Mouse (Mus musculus) MEL (cell line): ENCODE measurements at regions not wholly inside any gene's neighbourhood (a gene's known extent, or its start where the extent isn't known, plus 50 kb on each side); places are given as distances from the start of the nearest gene placed in this dataset.

Experiments
- DNase-seq: peaks from one replicate; pipeline ENCODE4 v3.0.0; 2011; ENCODE audit warnings: low read depth, low spot score
- H3K27ac ChIP-seq: 2 replicates; pipeline ENCODE4 v1.5.1; 2012; ENCODE audit warnings: low read depth, mild to moderate bottlenecking, control low read depth, low read length, moderate library complexity; ENCODE audit not compliant: control insufficient read depth
- H3K27me3 ChIP-seq, 2 experiments: fragments of 150-350 bp in 1 of 2; sonication (generic) in 1 of 2; 2 replicates each; pipeline ENCODE4 v1.6.1; 2012; ENCODE audit warnings: low read length in 2 of 2, mild to moderate bottlenecking in 2 of 2, improper control_type of control experiment in 1 of 2, moderate library complexity in 1 of 2; ENCODE audit not compliant: insufficient read depth in 2 of 2, control insufficient read depth in 1 of 2
- H3K36me3 ChIP-seq, 2 experiments: 2 replicates each; pipeline ENCODE4 v1.6.1; 2012 to 2014; ENCODE audit warnings: low read length in 2 of 2, improper control_type of control experiment in 1 of 2, inconsistent platforms in 1 of 2, mild to moderate bottlenecking in 1 of 2; ENCODE audit not compliant: insufficient read depth in 2 of 2, control insufficient read depth in 1 of 2
- H3K4me1 ChIP-seq, 2 experiments: fragments of 150-350 bp in 1 of 2; sonication (generic) in 1 of 2; 2 replicates each; pipeline ENCODE4 v1.6.1; 2012; ENCODE audit warnings: low read length in 2 of 2, improper control_type of control experiment in 1 of 2, mild to moderate bottlenecking in 1 of 2; ENCODE audit not compliant: insufficient read depth in 2 of 2, control insufficient read depth in 1 of 2
- H3K4me3 ChIP-seq, 2 experiments: fragments of 150-350 bp in 1 of 2; sonication (generic) in 1 of 2; 2 replicates each; pipeline ENCODE4 v1.5.1; 2012; ENCODE audit warnings: low read depth in 2 of 2, low read length in 2 of 2, mild to moderate bottlenecking in 2 of 2, moderate library complexity in 2 of 2, control low read depth in 1 of 2, improper control_type of control experiment in 1 of 2; ENCODE audit not compliant: control insufficient read depth in 1 of 2, insufficient read depth in 1 of 2
- H3K79me2 ChIP-seq: 2 replicates; pipeline ENCODE4 v1.6.1; 2012; ENCODE audit warnings: mild to moderate bottlenecking, low read length, moderate library complexity; ENCODE audit not compliant: control insufficient read depth, poor library complexity, insufficient read depth
- H3K9ac ChIP-seq: 2 replicates; pipeline ENCODE4 v1.6.1; 2012; ENCODE audit warnings: low read depth, mild to moderate bottlenecking, control low read depth, low read length, moderate library complexity; ENCODE audit not compliant: control insufficient read depth, poor library complexity, severe bottlenecking
- H3K9me3 ChIP-seq: fragments of 150-350 bp; sonication (generic); replicated peaks from 2 replicates; pipeline ENCODE4 v1.6.1; 2012; ENCODE audit warnings: mild to moderate bottlenecking, low read length, improper control_type of control experiment, moderate library complexity; ENCODE audit not compliant: insufficient read depth
- BHLHE40 ChIP-seq: IDR thresholded peaks from 2 replicates; pipeline ENCODE4 v1.6.1; 2012; ENCODE audit warnings: low read depth, mild to moderate bottlenecking, inconsistent platforms, low read length, improper control_type of control experiment, borderline replicate concordance
- ELF1 ChIP-seq: IDR thresholded peaks from 2 replicates; pipeline ENCODE4 v1.6.1; 2014; ENCODE audit warnings: low read depth, mild to moderate bottlenecking, inconsistent platforms, low read length, improper control_type of control experiment, moderate library complexity
- ETS1 ChIP-seq: IDR thresholded peaks from 2 replicates; pipeline ENCODE4 v1.6.1; 2012; ENCODE audit warnings: low read depth, mild to moderate bottlenecking, inconsistent platforms, low read length, improper control_type of control experiment, moderate library complexity
- GABPA ChIP-seq: IDR thresholded peaks from 2 replicates; pipeline ENCODE4 v1.6.1; 2012; ENCODE audit warnings: low read depth, mild to moderate bottlenecking, inconsistent platforms, low read length, improper control_type of control experiment, moderate library complexity
- HCFC1 ChIP-seq: IDR thresholded peaks from 2 replicates; pipeline ENCODE4 v1.6.1; 2012; ENCODE audit warnings: low read depth, mild to moderate bottlenecking, inconsistent platforms, low read length, improper control_type of control experiment, moderate library complexity
- KAT2A ChIP-seq: conservative IDR thresholded peaks from 2 replicates; pipeline ENCODE4 v1.6.1; 2012; ENCODE audit warnings: low read depth, low read length, improper control_type of control experiment, inconsistent platforms
- MAX ChIP-seq: IDR thresholded peaks from 2 replicates; pipeline ENCODE4 v1.6.1; 2011; ENCODE audit warnings: low read length, improper control_type of control experiment
- MEF2A ChIP-seq: IDR thresholded peaks from 2 replicates; pipeline ENCODE4 v1.6.1; 2014; ENCODE audit warnings: low read depth, mild to moderate bottlenecking, inconsistent platforms, low read length, improper control_type of control experiment; ENCODE audit not compliant: poor library complexity, insufficient replicate concordance, severe bottlenecking; ENCODE audit errors: extremely low read depth
- NRF1 ChIP-seq: IDR thresholded peaks from 2 replicates; pipeline ENCODE4 v1.6.1; 2014; ENCODE audit warnings: low read depth, mild to moderate bottlenecking, inconsistent platforms, low read length, improper control_type of control experiment, moderate library complexity; ENCODE audit not compliant: poor library complexity, insufficient read depth, severe bottlenecking
- POLR2AphosphoS2 ChIP-seq: IDR thresholded peaks from 2 replicates; pipeline ENCODE4 v1.6.1; 2011; ENCODE audit warnings: low read length, improper control_type of control experiment
- POLR2AphosphoS5 ChIP-seq: IDR thresholded peaks from 2 replicates; pipeline ENCODE4 v1.6.1; 2012; ENCODE audit warnings: low read depth, borderline replicate concordance, mild to moderate bottlenecking, inconsistent platforms, low read length, moderate library complexity, mixed read lengths
- SIN3A ChIP-seq: IDR thresholded peaks from 2 replicates; pipeline ENCODE4 v1.6.1; 2012; ENCODE audit warnings: low read length, improper control_type of control experiment, inconsistent platforms
- SMC3 ChIP-seq: IDR thresholded peaks from 2 replicates; pipeline ENCODE4 v1.6.1; 2011; ENCODE audit warnings: low read depth, low read length, improper control_type of control experiment
- TAL1 ChIP-seq: IDR thresholded peaks from 2 replicates; pipeline ENCODE4 v1.6.1; 2012; ENCODE audit warnings: mild to moderate bottlenecking, inconsistent platforms, low read length, moderate library complexity, mixed read lengths
- TBP ChIP-seq: IDR thresholded peaks from 2 replicates; pipeline ENCODE4 v1.8.0; 2011; ENCODE audit warnings: low read depth, low read length, improper control_type of control experiment
- USF1 ChIP-seq: IDR thresholded peaks from 2 replicates; pipeline ENCODE4 v1.6.1; 2014; ENCODE audit warnings: low read depth, mild to moderate bottlenecking, inconsistent platforms, low read length, improper control_type of control experiment, moderate library complexity
- ZKSCAN1 ChIP-seq: IDR thresholded peaks from 2 replicates; pipeline ENCODE4 v1.6.1; 2012; ENCODE audit warnings: low read depth, mild to moderate bottlenecking, inconsistent platforms, low read length, improper control_type of control experiment, moderate library complexity

- no peaks in the 10 kb centered on the region for H3K9me3 ChIP-seq
- no peak for DNase-seq
- H3K27me3 ChIP-seq: no peaks in the 10 kb centered on the region
- H3K4me3 ChIP-seq: no peak overlapping the region
- TF ChIP-seq SMC3 (no peak), NRF1 (no peak), POLR2AphosphoS2 (no peak), MAX (no peak), HCFC1 (no peak), SIN3A (no peak)
- H3K27ac ChIP-seq: no peak overlapping the region
- H3K79me2 ChIP-seq: no peaks in the 10 kb centered on the region
- no peak overlapping the region for H3K9ac ChIP-seq
- no peaks in the 10 kb centered on the region for H3K4me1 ChIP-seq
- no peaks in the 10 kb centered on the region for H3K36me3 ChIP-seq
These were observed 452.6 kb downstream of the Adgrl2 start for GRCm38 (mm10) chr3:148537669-148538271.

DNA sequence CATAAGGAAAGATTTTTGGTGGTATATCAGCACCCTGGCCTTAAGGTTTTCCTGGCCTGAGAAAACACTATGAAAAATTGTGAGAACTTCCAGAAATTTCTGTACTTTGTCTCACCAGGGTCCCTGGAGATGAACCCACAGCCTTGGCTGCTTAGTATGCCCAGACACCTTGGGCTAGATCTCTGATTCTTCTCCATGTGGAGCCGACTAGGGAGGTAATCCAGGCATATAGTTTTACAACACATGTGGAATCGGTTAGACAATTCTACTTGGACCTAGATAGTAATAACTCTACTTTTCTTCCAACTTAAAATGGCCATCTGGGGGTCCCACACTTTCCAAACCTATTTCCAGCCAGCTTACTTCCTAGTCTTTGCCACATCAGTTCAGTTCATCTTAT, 460.5 kb downstream of the Adgrl2 start:
- H3K27me3 ChIP-seq: no peaks in the 10 kb centered on the region
- H3K9me3 ChIP-seq: no peaks in the 10 kb centered on the region
- H3K36me3 ChIP-seq: no peaks in the 10 kb centered on the region
- peaks cover 0 to 3% of the 10 kb centered on the region in 2 experiments; a peak in 2 of 4 replicates for H3K4me1 ChIP-seq
- no peak for TF ChIP-seq TAL1
- TF ChIP-seq ETS1: no peak
- TF ChIP-seq KAT2A: no peak
- no peak for TF ChIP-seq GABPA
- TF ChIP-seq NRF1: no peak
- TF ChIP-seq USF1: no peak
- TF ChIP-seq SIN3A: no peak
- TF ChIP-seq BHLHE40: no peak
- no peak for TF ChIP-seq ELF1
- TF ChIP-seq ZKSCAN1: no peak
- no peak for TF ChIP-seq POLR2AphosphoS5
- no peak for TF ChIP-seq MEF2A
- TF ChIP-seq TBP: no peak
- no peak overlapping the region for H3K9ac ChIP-seq
- no peak overlapping the region for H3K27ac ChIP-seq
- no peaks in the 10 kb centered on the region for H3K79me2 ChIP-seq
- H3K4me3 ChIP-seq: no peak overlapping the region
- DNase-seq: no peak
